Mouse (Mus musculus): ENCODE data around the gene S1pr3. TPM values are rescaled to one million over a fixed set of nuclear protein-coding genes. Genes with fewer than 3 reads are reported as not detected.

S1pr3 gene
- polyA plus RNA-seq, 1 experiment from 2014 or later, result 7.2 TPM

DNA sequence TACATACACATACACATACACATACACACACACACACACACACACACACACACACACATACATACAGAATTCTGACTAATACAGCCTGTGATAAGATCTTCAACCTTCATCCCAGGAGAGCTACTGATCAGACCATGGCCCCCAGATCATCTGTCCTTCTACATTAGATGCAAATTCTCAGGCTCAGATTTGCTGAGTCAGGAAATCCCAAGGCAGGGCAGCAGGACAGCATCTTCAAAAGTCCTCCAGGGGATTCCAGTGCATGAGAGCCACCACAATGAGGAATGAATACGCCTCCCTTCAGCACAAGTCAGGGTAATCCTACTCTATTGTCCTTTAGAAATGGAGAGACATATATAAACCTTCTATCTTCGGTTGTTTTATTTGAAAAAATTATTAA, 23.5 kb upstream of the S1pr3 start:
- no peak for TF ChIP-seq EP300 (optimal IDR thresholded peaks at IDR 0.05)
- TF ChIP-seq CTCF (IDR thresholded peaks at IDR 0.05; ENCODE audit: low read depth), result no peak
- H3K9ac ChIP-seq (ENCODE audit: low read length), result no peak overlapping the region
- DNase-seq (ENCODE audit: low spot score) (no peak), ATAC-seq (ENCODE audit: low FRiP score, low TSS enrichment) (no peak)
- no peaks in the 10 kb centered on the region for H3K9me3 ChIP-seq (ENCODE audit: control insufficient read depth, low read length)
- no peak overlapping the region for H3K4me3 ChIP-seq (ENCODE audit: low read depth, low read length)
- no peak overlapping the region for H3K27ac ChIP-seq (replicated peaks)
- H3K4me1 ChIP-seq (replicated peaks; ENCODE audit: control insufficient read depth, insufficient read depth), result no peaks in the 10 kb centered on the region
- WGBS, result 77% methylated on average over 2 of the region's 2 CpGs
- H3K4me2 ChIP-seq (replicated peaks; ENCODE audit: low read depth), result no peak overlapping the region
- no peaks in the 10 kb centered on the region for H3K27me3 ChIP-seq (ENCODE audit: control insufficient read depth, insufficient read depth, low read length)
- no peaks in the 10 kb centered on the region for H3K36me3 ChIP-seq (ENCODE audit: control insufficient read depth, insufficient read depth, low read length)

DNA sequence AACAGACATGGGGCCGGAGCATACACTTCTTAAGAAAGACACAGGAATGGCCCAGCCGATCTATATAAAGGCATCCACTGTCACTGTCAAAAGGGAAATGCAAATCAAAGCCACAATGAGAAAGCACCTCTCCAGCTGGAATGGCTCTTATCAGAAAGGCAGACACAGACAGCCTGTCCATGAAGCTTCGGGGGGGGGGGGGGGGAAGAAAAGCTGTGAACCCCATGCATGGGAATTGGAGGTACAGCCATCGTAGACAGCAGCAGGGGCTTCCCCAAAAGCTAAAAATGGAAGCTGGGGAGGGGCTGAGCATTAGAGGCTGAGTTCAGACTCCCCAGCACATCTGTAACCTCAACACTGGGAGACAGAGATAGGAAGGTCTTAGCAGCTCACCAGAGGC, 20.5 kb upstream of the S1pr3 start:
- H3K4me1 ChIP-seq (replicated peaks; ENCODE audit: control insufficient read depth, insufficient read depth), result no peaks in the 10 kb centered on the region
- TF ChIP-seq EP300 (optimal IDR thresholded peaks at IDR 0.05) (no peak), CTCF (IDR thresholded peaks at IDR 0.05; ENCODE audit: low read depth) (no peak)
- no peaks in the 10 kb centered on the region for H3K9me3 ChIP-seq (ENCODE audit: control insufficient read depth, low read length)
- WGBS, result 73% methylated on average over 4 of the region's 4 CpGs
- no peak overlapping the region for H3K9ac ChIP-seq (ENCODE audit: low read length)
- H3K4me3 ChIP-seq (ENCODE audit: low read depth, low read length), result no peak overlapping the region
- no peaks in the 10 kb centered on the region for H3K36me3 ChIP-seq (ENCODE audit: control insufficient read depth, insufficient read depth, low read length)
- H3K27ac ChIP-seq (replicated peaks), result no peak overlapping the region
- no peaks in the 10 kb centered on the region for H3K27me3 ChIP-seq (ENCODE audit: control insufficient read depth, insufficient read depth, low read length)
- no peak overlapping the region for H3K4me2 ChIP-seq (replicated peaks; ENCODE audit: low read depth)
- DNase-seq (ENCODE audit: low spot score) (no peak), ATAC-seq (ENCODE audit: low FRiP score, low TSS enrichment) (no peak)

DNA sequence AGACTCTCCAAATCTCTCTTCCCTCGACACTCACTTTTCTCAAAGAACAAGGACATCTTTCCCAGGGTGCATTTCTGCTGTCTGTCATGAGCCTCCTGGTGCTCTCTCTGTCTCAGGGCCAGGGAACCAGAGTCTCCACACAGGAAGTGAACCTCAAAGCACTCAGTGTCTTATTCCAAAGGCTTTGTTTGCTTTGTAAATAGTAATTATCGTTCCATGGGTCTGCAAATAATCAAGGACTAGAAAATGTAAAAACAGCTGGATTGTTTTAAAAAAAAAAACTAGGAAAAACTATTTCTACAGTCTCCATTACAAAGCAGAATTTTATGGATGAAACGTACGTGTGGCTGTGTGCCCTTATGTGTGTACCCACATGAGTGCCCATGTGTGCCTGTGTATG, 18.0 kb upstream of the S1pr3 start:
- H3K27ac ChIP-seq (replicated peaks), result no peak overlapping the region
- H3K36me3 ChIP-seq (ENCODE audit: control insufficient read depth, insufficient read depth, low read length), result no peaks in the 10 kb centered on the region
- DNase-seq (ENCODE audit: low spot score) (no peak), ATAC-seq (ENCODE audit: low FRiP score, low TSS enrichment) (no peak)
- no peaks in the 10 kb centered on the region for H3K9me3 ChIP-seq (ENCODE audit: control insufficient read depth, low read length)
- no peak overlapping the region for H3K4me3 ChIP-seq (ENCODE audit: low read depth, low read length)
- H3K9ac ChIP-seq (ENCODE audit: low read length), result no peak overlapping the region
- 44% methylated on average over 4 of the region's 4 CpGs for WGBS
- H3K4me1 ChIP-seq (replicated peaks; ENCODE audit: control insufficient read depth, insufficient read depth), result no peaks in the 10 kb centered on the region
- H3K4me2 ChIP-seq (replicated peaks; ENCODE audit: low read depth), result no peak overlapping the region
- H3K27me3 ChIP-seq (ENCODE audit: control insufficient read depth, insufficient read depth, low read length), result no peaks in the 10 kb centered on the region
- TF ChIP-seq CTCF (IDR thresholded peaks at IDR 0.05; ENCODE audit: low read depth) (no peak), EP300 (optimal IDR thresholded peaks at IDR 0.05) (no peak)

DNA sequence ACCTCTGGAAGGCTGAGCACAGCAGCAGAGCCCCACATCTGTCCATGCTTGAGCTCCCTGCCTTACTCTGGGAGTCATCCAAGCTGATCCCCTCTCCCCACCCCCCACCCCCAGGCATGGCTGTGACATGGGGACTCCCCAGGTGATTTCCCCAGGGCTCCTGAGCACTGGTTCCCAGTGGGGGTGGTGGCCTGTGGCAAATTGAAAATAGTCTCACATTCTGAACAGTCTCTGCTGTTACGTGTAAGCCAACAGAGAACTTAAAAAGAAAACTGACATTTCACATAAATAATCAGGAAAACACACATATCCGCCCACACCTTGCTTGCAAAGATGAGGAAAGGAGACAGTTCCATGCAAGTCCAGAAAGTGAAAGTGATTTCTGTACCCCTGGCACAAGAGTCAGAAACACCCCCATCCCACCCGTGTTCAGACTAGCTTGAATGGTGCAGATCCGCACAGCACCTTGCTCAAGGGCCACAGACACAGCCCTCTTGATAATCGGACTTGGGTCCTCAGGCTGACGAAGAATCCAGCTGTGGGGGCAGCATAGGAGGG, 17.0 kb upstream of the S1pr3 start:
- Histone ChIP-seq H3K9me3 (ENCODE audit: control insufficient read depth, low read length) (no peaks in the 10 kb centered on the region), H3K4me3 (ENCODE audit: low read depth, low read length) (no peak overlapping the region), H3K27me3 (ENCODE audit: control insufficient read depth, insufficient read depth, low read length) (no peaks in the 10 kb centered on the region), H3K27ac (replicated peaks) (no peak overlapping the region), H3K9ac (ENCODE audit: low read length) (no peak overlapping the region), H3K4me2 (replicated peaks; ENCODE audit: low read depth) (no peak overlapping the region), H3K36me3 (ENCODE audit: control insufficient read depth, insufficient read depth, low read length) (no peaks in the 10 kb centered on the region), H3K4me1 (replicated peaks; ENCODE audit: control insufficient read depth, insufficient read depth) (no peaks in the 10 kb centered on the region)
- DNase-seq (ENCODE audit: low spot score) (no peak), ATAC-seq (ENCODE audit: low FRiP score, low TSS enrichment) (no peak)
- WGBS, result 86% methylated on average over 6 of the region's 6 CpGs
- TF ChIP-seq EP300 (optimal IDR thresholded peaks at IDR 0.05) (no peak), CTCF (IDR thresholded peaks at IDR 0.05; ENCODE audit: low read depth) (no peak)

DNA sequence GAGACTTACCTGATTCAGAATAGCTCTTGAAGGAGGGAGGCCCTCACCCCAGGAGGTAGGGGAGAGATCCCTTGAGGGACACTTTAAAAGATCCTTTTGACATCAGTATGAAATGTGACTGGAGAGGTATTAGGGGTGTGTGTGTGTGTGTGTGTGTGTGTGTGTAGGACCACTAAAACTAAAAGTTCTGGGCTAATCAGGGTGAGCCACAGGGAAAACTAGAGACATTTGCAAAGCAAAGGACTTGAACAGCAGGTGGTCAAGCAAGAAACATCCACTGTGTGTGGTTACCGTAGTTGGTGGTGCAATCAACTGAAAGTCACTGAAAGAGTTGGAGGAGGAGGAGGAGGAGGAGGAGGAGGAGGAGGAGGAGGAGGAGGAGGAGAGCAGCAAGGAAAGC, 16.2 kb upstream of the S1pr3 start:
- Histone ChIP-seq H3K9me3 (ENCODE audit: control insufficient read depth, low read length) (no peaks in the 10 kb centered on the region), H3K4me3 (ENCODE audit: low read depth, low read length) (no peak overlapping the region), H3K4me2 (replicated peaks; ENCODE audit: low read depth) (no peak overlapping the region), H3K4me1 (replicated peaks; ENCODE audit: control insufficient read depth, insufficient read depth) (no peaks in the 10 kb centered on the region), H3K27me3 (ENCODE audit: control insufficient read depth, insufficient read depth, low read length) (no peaks in the 10 kb centered on the region), H3K27ac (replicated peaks) (no peak overlapping the region), H3K9ac (ENCODE audit: low read length) (no peak overlapping the region), H3K36me3 (ENCODE audit: control insufficient read depth, insufficient read depth, low read length) (no peaks in the 10 kb centered on the region)
- TF ChIP-seq CTCF (IDR thresholded peaks at IDR 0.05; ENCODE audit: low read depth) (no peak), EP300 (optimal IDR thresholded peaks at IDR 0.05) (no peak)
- 60% methylated on average over 1 of the region's 1 CpGs for WGBS
- DNase-seq (ENCODE audit: low spot score) (no peak), ATAC-seq (ENCODE audit: low FRiP score, low TSS enrichment) (no peak)

DNA sequence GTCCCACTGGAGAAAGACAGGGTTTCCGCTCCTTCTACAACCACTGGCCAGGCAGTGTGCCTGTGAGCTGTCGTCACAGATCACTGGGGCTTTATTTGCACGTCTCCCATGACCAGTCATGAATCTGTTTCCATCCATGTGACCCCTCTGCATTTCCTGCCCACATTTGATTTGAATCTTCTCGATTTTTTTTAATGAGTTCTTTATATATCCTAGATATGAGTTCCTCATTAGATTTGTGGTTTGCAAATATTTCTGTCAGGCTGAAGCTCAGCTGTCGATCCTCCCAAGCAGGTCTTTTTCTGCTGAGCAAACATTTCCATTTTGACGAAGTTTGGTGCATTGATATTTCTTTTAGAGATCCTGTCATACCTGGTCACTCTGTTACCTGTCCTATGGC, 10.6 kb upstream of the S1pr3 start:
- TF ChIP-seq CTCF (IDR thresholded peaks at IDR 0.05; ENCODE audit: low read depth) (no peak), EP300 (optimal IDR thresholded peaks at IDR 0.05) (no peak)
- ATAC-seq (ENCODE audit: low FRiP score, low TSS enrichment), result no peak
- Histone ChIP-seq H3K4me3 (ENCODE audit: low read depth, low read length) (no peak overlapping the region), H3K4me2 (replicated peaks; ENCODE audit: low read depth) (no peak overlapping the region), H3K4me1 (replicated peaks; ENCODE audit: control insufficient read depth, insufficient read depth) (no peaks in the 10 kb centered on the region), H3K9ac (ENCODE audit: low read length) (no peak overlapping the region), H3K27ac (replicated peaks) (no peak overlapping the region), H3K9me3 (ENCODE audit: control insufficient read depth, low read length) (no peaks in the 10 kb centered on the region), H3K27me3 (ENCODE audit: control insufficient read depth, insufficient read depth, low read length) (no peaks in the 10 kb centered on the region; the same call in 1 of the 2 replicates), H3K36me3 (ENCODE audit: control insufficient read depth, insufficient read depth, low read length) (no peaks in the 10 kb centered on the region)
- no peak for DNase-seq (ENCODE audit: low spot score)
- 69% methylated on average over 6 of the region's 6 CpGs for WGBS

Measured in stomach, postnatal 0 days (tissue).